Mouse (Mus musculus) megakaryocyte, embryonic 14.5 days (primary cell): ENCODE results near the gene Nos1ap.

Source experiments
- FLI1 ChIP-seq: IDR thresholded peaks from 2 replicates; pipeline ENCODE4 v1.6.1; 2012; ENCODE audit warnings: low read length, inconsistent platforms, mixed read lengths
- GATA1 ChIP-seq: IDR thresholded peaks from 3 replicates; pipeline ENCODE4 v1.6.1; 2012; ENCODE audit warnings: mixed read lengths, low read length, inconsistent platforms, borderline replicate concordance

DNA sequence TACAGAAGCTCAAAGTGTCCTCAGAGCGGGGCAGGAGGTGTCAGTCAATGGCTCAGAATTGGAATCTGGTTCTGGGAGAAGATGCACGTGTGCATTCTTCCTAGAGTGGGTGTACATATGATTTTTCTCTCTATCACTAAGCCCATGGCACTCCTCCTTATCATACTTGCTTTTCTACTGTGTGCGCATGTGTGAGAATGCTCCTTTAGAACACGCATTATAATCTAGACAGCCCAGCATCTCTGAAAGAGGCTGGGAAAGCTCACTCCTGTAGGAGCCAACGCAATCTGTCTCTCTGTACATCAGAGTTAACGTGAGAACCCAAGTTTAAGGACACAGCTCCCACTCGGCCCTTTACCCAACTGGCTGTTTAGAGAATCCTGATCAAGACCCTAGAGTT lies 99.7 kb downstream of the Nos1ap start:
- TF ChIP-seq GATA1 (no peak), FLI1 (no peak)
